Mouse (Mus musculus): ENCODE measurements at regions not wholly inside any gene's neighbourhood (a gene's known extent, or its start where the extent isn't known, plus 50 kb on each side); places are given as distances from the start of the nearest gene placed in this dataset.

DNA sequence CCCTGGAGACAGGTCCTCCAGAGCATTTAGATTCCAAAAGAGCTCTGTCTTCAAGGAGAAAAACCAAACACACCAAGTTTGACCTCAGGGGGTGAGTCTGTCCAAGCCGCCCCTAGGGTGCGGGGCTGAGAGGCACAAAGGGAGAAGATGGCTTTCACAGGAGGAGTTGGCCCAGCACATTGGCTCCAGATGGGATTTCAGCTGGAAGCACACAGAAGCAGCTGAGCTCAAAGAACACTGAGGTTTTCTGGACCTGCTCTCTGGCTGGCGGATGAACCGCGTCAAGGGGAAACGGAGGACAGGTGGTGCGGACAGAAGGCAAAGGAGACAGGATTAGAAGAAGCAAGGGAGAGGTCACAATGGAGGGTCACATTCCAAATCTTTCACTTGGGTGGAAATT is 466.9 kb downstream of the Prss52 start:
- Histone ChIP-seq H3K9ac (ENCODE audit: low read depth, low read length) (no peak overlapping the region), H3K4me1 (ENCODE audit: control insufficient read depth, insufficient read depth, low read length) (no peaks in the 10 kb centered on the region), H3K27me3 (ENCODE audit: control insufficient read depth, insufficient read depth, low read length) (no peaks in the 10 kb centered on the region), H3K4me3 (ENCODE audit: low read length) (no peak overlapping the region), H3K27ac (ENCODE audit: low read depth, low read length) (no peak overlapping the region), H3K4me2 (replicated peaks; ENCODE audit: low read depth, low read length) (no peak overlapping the region), H3K9me3 (ENCODE audit: control insufficient read depth, low read length) (no peaks in the 10 kb centered on the region), H3K36me3 (ENCODE audit: control insufficient read depth, insufficient read depth, low read length) (no peaks in the 10 kb centered on the region)
- 85% methylated on average over 7 of the region's 7 CpGs for WGBS
- no peak for ATAC-seq (ENCODE audit: low FRiP score, low TSS enrichment)

- no peaks in the 10 kb centered on the region for H3K4me1 ChIP-seq (ENCODE audit: control insufficient read depth, insufficient read depth, low read length)
- 53% methylated on average over 2 of the region's 2 CpGs for WGBS
- no peak overlapping the region for H3K4me2 ChIP-seq (replicated peaks; ENCODE audit: low read depth, low read length)
- no peaks in the 10 kb centered on the region for H3K36me3 ChIP-seq (ENCODE audit: control insufficient read depth, insufficient read depth, low read length)
- no peaks in the 10 kb centered on the region for H3K9me3 ChIP-seq (ENCODE audit: control insufficient read depth, low read length)
- no peaks in the 10 kb centered on the region for H3K27me3 ChIP-seq (ENCODE audit: control insufficient read depth, insufficient read depth, low read length)
- H3K4me3 ChIP-seq (ENCODE audit: low read length) = no peak overlapping the region
- H3K9ac ChIP-seq (ENCODE audit: low read depth, low read length) = no peak overlapping the region
- ATAC-seq (ENCODE audit: low FRiP score, low TSS enrichment) = no peak
- H3K27ac ChIP-seq (ENCODE audit: low read depth, low read length) = no peak overlapping the region
Observed at GRCm38 (mm10) chr14:64572756-64573155, 468.7 kb downstream of the Prss52 start.

DNA sequence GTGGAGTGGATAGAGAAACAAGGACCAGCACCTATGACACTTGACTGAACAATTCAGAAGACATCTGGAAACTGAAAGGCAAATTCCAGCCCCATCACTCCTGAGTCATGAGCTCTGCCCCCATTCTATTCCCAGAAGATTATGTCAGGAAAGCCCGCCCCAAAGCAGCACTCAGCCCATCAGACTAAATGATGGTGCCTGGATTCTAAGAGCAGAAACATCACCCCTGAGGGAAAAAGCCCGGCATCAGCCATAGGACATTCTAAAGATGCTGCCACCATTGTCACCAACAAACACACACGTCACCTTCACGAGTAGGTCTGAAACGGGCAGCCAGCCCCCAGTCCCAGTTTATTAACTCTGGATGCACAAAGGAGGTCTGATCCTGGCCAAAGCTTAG is 469.7 kb downstream of the Prss52 start:
- H3K27me3 ChIP-seq (ENCODE audit: control insufficient read depth, insufficient read depth, low read length) = 0 out of 2 replicates have a peak, but pooled peaks cover under 1% of the 10 kb centered on the region
- H3K9me3 ChIP-seq (ENCODE audit: control insufficient read depth, low read length) = no peaks in the 10 kb centered on the region
- ATAC-seq (ENCODE audit: low FRiP score, low TSS enrichment) = no peak
- H3K4me3 ChIP-seq (ENCODE audit: low read length) = no peak overlapping the region
- no peak overlapping the region for H3K27ac ChIP-seq (ENCODE audit: low read depth, low read length)
- no peaks in the 10 kb centered on the region for H3K36me3 ChIP-seq (ENCODE audit: control insufficient read depth, insufficient read depth, low read length)
- WGBS = 61% methylated on average over 5 of the region's 5 CpGs
- H3K4me1 ChIP-seq (ENCODE audit: control insufficient read depth, insufficient read depth, low read length) = no peaks in the 10 kb centered on the region
- H3K4me2 ChIP-seq (replicated peaks; ENCODE audit: low read depth, low read length) = no peak overlapping the region
- H3K9ac ChIP-seq (ENCODE audit: low read depth, low read length) = no peak overlapping the region

- no peak overlapping the region for H3K4me3 ChIP-seq (ENCODE audit: low read length)
- WGBS = 55% methylated on average over 7 of the region's 7 CpGs
- no peak for ATAC-seq (ENCODE audit: low FRiP score, low TSS enrichment)
Observed at GRCm38 (mm10) chr14:64574277-64574676, 470.2 kb downstream of the Prss52 start.

GRCm38 (mm10) chr14:64574773-64575172 is 470.7 kb downstream of the Prss52 start:
- no peak overlapping the region for H3K4me3 ChIP-seq (ENCODE audit: low read length)
- WGBS = 65% methylated on average over 6 of the region's 6 CpGs
- no peaks in the 10 kb centered on the region for H3K4me1 ChIP-seq (ENCODE audit: control insufficient read depth, insufficient read depth, low read length)
- no peaks in the 10 kb centered on the region for H3K36me3 ChIP-seq (ENCODE audit: control insufficient read depth, insufficient read depth, low read length)
- H3K9me3 ChIP-seq (ENCODE audit: control insufficient read depth, low read length) = no peaks in the 10 kb centered on the region
- ATAC-seq (ENCODE audit: low FRiP score, low TSS enrichment) = no peak
- no peak overlapping the region for H3K4me2 ChIP-seq (replicated peaks; ENCODE audit: low read depth, low read length)
- no peak overlapping the region for H3K27ac ChIP-seq (ENCODE audit: low read depth, low read length)
- H3K27me3 ChIP-seq (ENCODE audit: control insufficient read depth, insufficient read depth, low read length) = peaks cover 8% of the 10 kb centered on the region; the same call in 1 of the 2 replicates
- H3K9ac ChIP-seq (ENCODE audit: low read depth, low read length) = no peak overlapping the region

More at GRCm38 (mm10) chr14:64574277-64574676, 470.2 kb downstream of the Prss52 start:
- no peak overlapping the region for H3K4me2 ChIP-seq (replicated peaks; ENCODE audit: low read depth, low read length)
- peaks cover 3% of the 10 kb centered on the region; the same call in 1 of the 2 replicates for H3K27me3 ChIP-seq (ENCODE audit: control insufficient read depth, insufficient read depth, low read length)
- no peaks in the 10 kb centered on the region for H3K36me3 ChIP-seq (ENCODE audit: control insufficient read depth, insufficient read depth, low read length)
- no peaks in the 10 kb centered on the region for H3K4me1 ChIP-seq (ENCODE audit: control insufficient read depth, insufficient read depth, low read length)
- H3K9me3 ChIP-seq (ENCODE audit: control insufficient read depth, low read length) = no peaks in the 10 kb centered on the region
- H3K9ac ChIP-seq (ENCODE audit: low read depth, low read length) = no peak overlapping the region
- no peak overlapping the region for H3K27ac ChIP-seq (ENCODE audit: low read depth, low read length)

- Histone ChIP-seq H3K4me1 (ENCODE audit: control insufficient read depth, insufficient read depth, low read length) (no peaks in the 10 kb centered on the region), H3K4me3 (ENCODE audit: low read length) (no peak overlapping the region), H3K9me3 (ENCODE audit: control insufficient read depth, low read length) (no peaks in the 10 kb centered on the region), H3K36me3 (ENCODE audit: control insufficient read depth, insufficient read depth, low read length) (no peaks in the 10 kb centered on the region), H3K27me3 (ENCODE audit: control insufficient read depth, insufficient read depth, low read length) (peaks cover 10% of the 10 kb centered on the region), H3K27ac (ENCODE audit: low read depth, low read length) (no peak overlapping the region), H3K9ac (ENCODE audit: low read depth, low read length) (no peak overlapping the region), H3K4me2 (replicated peaks; ENCODE audit: low read depth, low read length) (no peak overlapping the region)
- no peak for ATAC-seq (ENCODE audit: low FRiP score, low TSS enrichment)
- 72% methylated on average over 4 of the region's 4 CpGs for WGBS
Observed at GRCm38 (mm10) chr14:64575954-64576353, 471.9 kb downstream of the Prss52 start.

DNA sequence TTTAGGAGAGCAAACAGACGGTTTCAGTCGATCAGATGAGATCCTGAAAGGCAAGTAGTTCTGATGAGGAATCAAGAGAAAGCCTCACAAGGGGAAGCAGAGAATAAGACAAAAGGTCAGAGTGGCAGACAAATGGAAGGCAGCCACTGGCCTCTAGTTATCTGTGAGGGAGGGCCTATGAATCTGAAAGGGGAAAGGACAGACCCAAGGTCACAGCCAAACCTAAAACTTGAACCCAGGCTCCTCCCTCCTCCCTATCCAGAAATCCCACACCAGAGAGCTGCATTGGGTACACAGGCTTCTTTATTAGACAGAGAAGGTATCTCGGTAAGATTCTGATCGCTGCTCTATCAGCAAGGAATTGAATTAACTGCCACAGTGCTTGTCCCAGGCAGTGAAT is 476.0 kb downstream of the Prss52 start:
- Histone ChIP-seq H3K27ac (ENCODE audit: low read depth, low read length) (no peak overlapping the region), H3K4me1 (ENCODE audit: control insufficient read depth, insufficient read depth, low read length) (no peaks in the 10 kb centered on the region), H3K4me3 (ENCODE audit: low read length) (no peak overlapping the region), H3K36me3 (ENCODE audit: control insufficient read depth, insufficient read depth, low read length) (no peaks in the 10 kb centered on the region), H3K9me3 (ENCODE audit: control insufficient read depth, low read length) (no peaks in the 10 kb centered on the region), H3K4me2 (replicated peaks; ENCODE audit: low read depth, low read length) (no peak overlapping the region), H3K27me3 (ENCODE audit: control insufficient read depth, insufficient read depth, low read length) (peaks cover 49% of the 10 kb centered on the region), H3K9ac (ENCODE audit: low read depth, low read length) (no peak overlapping the region)
- no peak for ATAC-seq (ENCODE audit: low FRiP score, low TSS enrichment)
- WGBS = 80% methylated on average over 4 of the region's 4 CpGs

DNA sequence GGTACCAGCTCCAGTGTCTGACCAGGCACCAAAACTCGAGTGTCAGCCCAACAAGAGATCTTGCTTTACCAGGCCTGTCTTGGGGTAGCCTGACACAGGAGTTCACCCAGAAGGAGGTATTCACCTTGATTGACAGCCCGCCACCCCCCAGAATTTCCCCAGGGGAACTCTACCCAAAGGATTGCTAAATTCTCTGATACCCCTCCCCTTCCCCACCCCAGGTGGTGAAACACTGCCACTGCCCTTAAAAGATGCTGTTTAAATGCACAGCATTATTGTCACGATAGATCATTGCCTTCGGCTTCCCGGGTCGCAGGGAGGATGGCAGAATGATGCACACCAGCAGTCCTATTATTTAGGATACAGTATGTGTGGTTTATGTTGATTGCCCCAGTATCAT is 476.8 kb downstream of the Prss52 start:
- H3K9ac ChIP-seq (ENCODE audit: low read depth, low read length) = no peak overlapping the region
- no peak overlapping the region for H3K4me2 ChIP-seq (replicated peaks; ENCODE audit: low read depth, low read length)
- H3K27me3 ChIP-seq (ENCODE audit: control insufficient read depth, insufficient read depth, low read length) = peaks cover 57% of the 10 kb centered on the region
- no peak overlapping the region for H3K27ac ChIP-seq (ENCODE audit: low read depth, low read length)
- WGBS = 39% methylated on average over 6 of the region's 6 CpGs
- no peaks in the 10 kb centered on the region for H3K4me1 ChIP-seq (ENCODE audit: control insufficient read depth, insufficient read depth, low read length)
- ATAC-seq (ENCODE audit: low FRiP score, low TSS enrichment) = no peak
- H3K9me3 ChIP-seq (ENCODE audit: control insufficient read depth, low read length) = no peaks in the 10 kb centered on the region
- no peak overlapping the region for H3K4me3 ChIP-seq (ENCODE audit: low read length)
- H3K36me3 ChIP-seq (ENCODE audit: control insufficient read depth, insufficient read depth, low read length) = no peaks in the 10 kb centered on the region

- WGBS = 21% methylated on average over 7 of the region's 7 CpGs
- Histone ChIP-seq H3K27ac (ENCODE audit: low read depth, low read length) (no peak overlapping the region), H3K4me2 (replicated peaks; ENCODE audit: low read depth, low read length) (no peak overlapping the region), H3K4me1 (ENCODE audit: control insufficient read depth, insufficient read depth, low read length) (no peaks in the 10 kb centered on the region), H3K9ac (ENCODE audit: low read depth, low read length) (no peak overlapping the region), H3K4me3 (ENCODE audit: low read length) (no peak overlapping the region), H3K9me3 (ENCODE audit: control insufficient read depth, low read length) (no peaks in the 10 kb centered on the region), H3K27me3 (ENCODE audit: control insufficient read depth, insufficient read depth, low read length) (peaks cover 65% of the 10 kb centered on the region), H3K36me3 (ENCODE audit: control insufficient read depth, insufficient read depth, low read length) (no peaks in the 10 kb centered on the region)
- ATAC-seq (ENCODE audit: low FRiP score, low TSS enrichment) = no peak
Observed at GRCm38 (mm10) chr14:64581705-64582104, 477.6 kb downstream of the Prss52 start.
